Mouse (Mus musculus): ENCODE data around the gene Pgp.

Pgp gene

GRCm38 (mm10) chr17:24481027-24481815 is 11.0 kb downstream of the Pgp start:
- DNase-seq (ENCODE audit: low read depth, low spot score) = no peak

- no peak for DNase-seq (ENCODE audit: low read depth, low spot score)
Measured at GRCm38 (mm10) chr17:24483495-24483894, 13.3 kb downstream of the Pgp start.

DNA sequence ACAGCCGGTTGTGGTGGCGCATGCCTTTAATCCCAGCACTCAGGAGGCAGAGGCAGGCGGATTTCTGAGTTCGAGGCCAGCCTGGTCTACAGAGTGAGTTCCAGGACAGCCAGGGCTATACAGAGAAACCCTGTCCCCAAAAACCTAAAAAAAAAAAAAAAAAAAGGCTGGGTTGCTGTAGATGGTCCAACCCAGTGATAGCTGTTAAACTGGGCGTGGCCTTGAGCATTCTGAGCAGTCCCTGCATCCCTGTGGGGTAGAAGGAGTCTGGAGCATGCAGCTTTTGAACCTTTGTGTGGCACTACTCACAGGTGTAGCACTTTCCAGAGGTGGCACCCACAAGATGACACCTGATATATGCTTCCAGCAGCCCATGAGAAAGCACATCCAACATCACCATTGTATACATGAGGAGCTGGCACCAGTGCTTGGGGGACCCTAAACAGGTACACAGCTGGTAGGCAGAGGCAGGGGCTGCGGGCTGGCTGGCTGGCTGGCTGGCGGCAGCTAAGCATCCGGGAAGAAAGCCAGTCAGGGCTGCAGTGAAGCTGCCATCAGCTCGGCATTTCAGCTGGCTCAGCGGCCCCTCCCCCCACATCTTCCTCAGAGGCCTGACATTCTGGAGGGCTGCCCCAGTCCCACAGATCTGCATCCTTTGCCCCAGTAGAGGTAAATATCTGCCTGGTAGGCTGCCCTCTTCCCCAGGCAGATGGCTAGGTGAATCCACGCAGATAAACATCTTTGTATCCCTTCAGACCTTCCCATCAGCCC is 15.1 kb downstream of the Pgp start:
- DNase-seq (ENCODE audit: low read depth, low spot score) = peak; percentile 29

GRCm38 (mm10) chr17:24488186-24488661 is 18.0 kb downstream of the Pgp start, which contains the start of gene Caskin1:
TSS of gene Caskin1 (plus strand) at chr17:24488601.
- DNase-seq (ENCODE audit: low read depth, low spot score) = peak; percentile 35

DNA sequence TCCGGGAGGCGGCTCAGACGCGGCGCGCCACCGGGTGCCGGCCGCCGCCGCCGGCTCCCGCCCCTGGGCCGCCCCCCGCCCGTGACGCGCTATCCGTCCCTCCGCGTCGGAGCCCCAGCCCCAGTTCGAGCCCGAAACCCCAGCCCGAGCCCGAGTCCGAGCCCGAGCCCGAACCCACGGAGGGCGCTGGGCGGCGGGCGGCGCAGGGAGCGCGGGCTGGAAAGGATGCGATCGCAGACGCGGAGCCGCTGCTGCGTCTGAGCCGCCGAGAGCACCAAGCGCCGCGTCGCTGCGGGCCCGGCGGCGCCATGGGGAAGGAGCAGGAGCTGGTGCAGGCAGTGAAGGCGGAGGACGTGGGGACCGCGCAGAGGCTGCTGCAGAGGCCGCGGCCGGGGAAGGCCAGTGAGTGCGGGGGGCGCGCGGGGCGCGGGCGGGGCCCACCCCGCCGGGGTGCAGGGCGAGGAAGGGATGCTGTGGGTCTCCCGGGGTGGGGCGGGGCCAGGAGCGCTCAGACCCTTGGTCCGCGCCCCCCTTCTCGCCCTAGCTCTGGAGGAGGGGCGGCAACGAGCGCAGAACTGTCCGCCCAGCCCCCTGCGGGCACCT is 18.6 kb downstream of the Pgp start:
- DNase-seq (ENCODE audit: low read depth, low spot score) = peak; percentile 57

GRCm38 (mm10) chr17:24489265-24490030 is 19.3 kb downstream of the Pgp start:
- DNase-seq (ENCODE audit: low read depth, low spot score) = no peak

DNA sequence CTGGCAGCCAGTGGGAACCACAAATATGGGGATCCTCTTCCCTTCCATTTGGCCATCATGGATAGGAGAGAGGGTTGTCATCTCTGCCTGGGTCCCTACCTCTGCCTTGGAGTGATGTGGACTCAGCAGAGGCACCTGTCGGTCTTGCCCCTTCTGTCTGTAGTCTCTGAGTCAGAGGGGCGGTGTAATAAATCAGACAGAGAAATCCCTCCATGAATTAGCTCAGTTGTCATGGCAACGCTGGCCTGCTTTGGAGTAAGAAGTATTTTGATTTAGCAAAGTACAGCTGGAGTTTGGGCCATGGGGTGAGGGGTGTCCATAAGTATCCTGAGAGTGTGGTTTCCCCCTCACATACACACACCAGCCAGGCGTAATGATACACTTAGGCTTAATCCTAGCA is 20.2 kb downstream of the Pgp start:
- no peak for DNase-seq (ENCODE audit: low read depth, low spot score)

DNA sequence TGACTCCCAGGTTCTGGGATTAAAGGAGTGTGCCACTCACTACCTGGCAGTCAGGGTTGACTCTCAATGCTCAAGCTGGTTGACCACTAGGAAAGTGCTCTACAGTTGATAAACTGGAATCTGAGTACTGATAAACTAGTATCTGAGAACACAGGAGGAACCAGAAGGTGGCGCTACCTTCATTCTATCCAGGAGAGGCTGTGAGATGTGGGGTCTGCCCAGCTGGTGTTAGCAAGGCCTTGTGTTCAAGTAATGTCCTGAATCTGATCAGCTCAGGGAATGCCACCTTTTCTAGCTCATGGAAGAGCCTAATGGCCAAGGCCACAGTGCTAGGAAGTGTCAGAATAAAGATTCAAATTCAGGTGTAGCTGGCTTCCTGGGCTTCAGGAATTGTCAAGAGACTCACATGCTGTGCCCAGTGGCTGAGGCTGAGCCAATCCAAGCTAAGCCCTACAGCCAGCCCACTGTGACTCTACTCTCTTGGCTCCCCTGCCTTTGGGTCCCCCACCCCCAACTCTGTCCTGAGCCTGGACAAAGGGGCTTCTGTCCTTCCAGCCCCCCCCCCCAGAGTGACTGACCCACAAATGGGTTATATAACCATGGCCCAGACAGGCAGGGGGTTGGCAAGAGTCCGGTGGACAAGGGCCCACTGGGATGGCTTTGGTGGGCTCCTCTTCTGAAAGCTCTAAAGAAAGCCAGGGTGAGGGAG is 24.6 kb downstream of the Pgp start:
- peak; percentile 72 for DNase-seq (ENCODE audit: low read depth, low spot score)

GRCm38 (mm10) chr17:24495443-24495842 is 25.3 kb downstream of the Pgp start:
- DNase-seq (ENCODE audit: low read depth, low spot score) = no peak

GRCm38 (mm10) chr17:24496026-24496425 is 25.8 kb downstream of the Pgp start:
- no peak for DNase-seq (ENCODE audit: low read depth, low spot score)

DNA sequence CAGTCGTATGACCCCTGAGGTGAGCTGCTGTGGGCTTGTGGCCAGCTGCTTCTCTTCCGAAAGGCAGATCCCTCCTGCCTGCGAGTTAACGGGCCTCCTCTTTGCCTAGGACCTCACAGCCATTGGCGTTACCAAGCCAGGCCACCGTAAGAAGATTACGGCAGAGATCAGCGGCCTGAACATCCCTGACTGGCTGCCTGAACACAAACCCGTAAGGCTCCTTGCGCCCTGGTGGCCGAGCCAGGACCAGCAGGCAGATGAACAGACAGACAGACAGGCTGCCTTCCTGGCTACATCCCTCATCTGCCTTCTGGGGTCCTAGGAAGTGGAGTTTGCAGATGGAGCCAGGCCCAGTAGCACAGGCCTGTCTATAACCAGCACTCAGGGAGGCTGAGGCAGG is 32.0 kb downstream of the Pgp start:
- DNase-seq (ENCODE audit: low read depth, low spot score) = peak; percentile 29

DNA sequence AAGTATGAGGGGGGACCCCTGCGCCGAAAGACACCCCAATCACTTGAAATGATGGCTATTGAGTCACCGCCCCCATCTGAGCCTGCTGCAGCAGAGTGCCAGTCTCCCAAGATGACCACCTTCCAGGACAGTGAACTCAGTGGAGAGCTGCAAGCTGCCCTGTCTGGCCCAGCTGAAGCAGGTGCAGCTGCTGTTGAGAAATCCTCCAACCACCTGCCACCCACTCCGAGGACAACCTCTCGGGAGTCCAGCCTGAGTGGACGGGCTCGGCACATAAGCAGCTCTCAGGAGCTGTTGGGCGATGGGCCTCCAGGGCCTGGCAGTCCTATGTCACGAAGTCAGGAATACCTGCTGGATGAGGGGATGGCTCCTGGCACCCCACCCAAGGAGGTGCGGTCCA is 33.9 kb downstream of the Pgp start:
- DNase-seq (ENCODE audit: low read depth, low spot score) = no peak

- DNase-seq (ENCODE audit: low read depth, low spot score) = no peak
Measured at GRCm38 (mm10) chr17:24505286-24505955, 35.2 kb downstream of the Pgp start.

- DNase-seq (ENCODE audit: low read depth, low spot score) = no peak
Measured at GRCm38 (mm10) chr17:24506332-24507070, 36.3 kb downstream of the Pgp start.

DNA sequence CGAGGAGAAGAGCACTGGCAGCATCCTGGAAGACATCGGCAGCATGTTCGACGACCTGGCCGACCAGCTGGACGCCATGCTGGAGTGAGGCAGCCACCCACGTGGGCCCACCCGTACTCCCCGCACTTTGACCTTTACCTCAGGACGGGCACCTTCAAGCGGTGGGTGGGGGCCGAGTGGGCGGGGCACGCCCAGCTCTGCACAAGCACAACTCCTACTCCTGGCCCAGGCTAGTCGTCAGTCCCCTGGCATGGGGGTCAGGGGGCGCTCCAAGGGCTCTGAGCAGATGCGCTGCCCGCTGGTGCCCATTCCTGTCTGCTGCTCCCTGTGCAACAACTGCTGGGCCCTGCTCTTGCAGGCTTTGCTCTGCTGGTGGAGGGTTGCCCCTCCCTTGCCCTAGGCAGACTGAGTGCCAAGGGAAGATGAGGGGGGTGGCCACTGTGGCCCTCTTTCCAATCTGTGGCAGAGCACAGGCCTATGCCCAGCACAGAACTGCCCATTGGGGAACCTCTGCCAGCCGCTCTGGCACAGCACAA is 37.0 kb downstream of the Pgp start:
- DNase-seq (ENCODE audit: low read depth, low spot score) = no peak

DNA sequence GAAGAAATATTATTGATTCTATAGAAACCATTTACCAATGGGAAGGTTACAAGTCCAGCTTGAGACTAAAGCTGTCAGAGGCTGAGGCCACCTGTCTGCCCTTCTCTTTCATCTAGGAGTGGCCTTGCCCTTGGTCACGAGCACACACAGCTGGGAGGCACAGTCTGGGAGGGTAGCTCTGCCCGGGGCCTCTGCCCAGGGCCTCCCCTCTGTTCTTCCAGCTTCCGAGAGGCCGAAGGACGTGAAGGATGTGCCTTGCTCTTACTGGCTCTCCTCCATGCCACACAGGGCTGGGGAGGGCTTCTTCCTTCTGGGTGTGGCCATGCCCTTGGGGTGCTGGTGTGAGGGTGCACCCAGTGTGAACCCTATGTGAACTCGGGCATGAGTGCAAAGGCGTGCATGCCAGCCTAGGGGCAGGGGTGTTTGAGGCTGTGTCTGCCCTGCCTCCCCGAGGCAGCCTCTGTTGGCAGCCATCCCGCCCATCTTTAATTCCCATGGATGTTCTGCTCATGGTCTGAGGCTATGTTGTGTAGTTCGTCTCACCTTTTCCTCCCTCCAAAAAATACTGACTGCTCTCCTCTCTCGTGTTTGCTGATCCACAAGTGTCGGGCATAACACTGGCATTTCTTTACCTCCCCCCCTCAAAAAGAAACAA is 37.7 kb downstream of the Pgp start:
- DNase-seq (ENCODE audit: low read depth, low spot score) = no peak

- DNase-seq (ENCODE audit: low read depth, low spot score) = peak; percentile 32
Measured at GRCm38 (mm10) chr17:24513609-24514008, 43.4 kb downstream of the Pgp start.

GRCm38 (mm10) chr17:24514270-24515257 is 44.4 kb downstream of the Pgp start:
- DNase-seq (ENCODE audit: low read depth, low spot score) = no peak
